ENCODE assay signal across 11 mouse cellular contexts in the genomic region with DNA sequence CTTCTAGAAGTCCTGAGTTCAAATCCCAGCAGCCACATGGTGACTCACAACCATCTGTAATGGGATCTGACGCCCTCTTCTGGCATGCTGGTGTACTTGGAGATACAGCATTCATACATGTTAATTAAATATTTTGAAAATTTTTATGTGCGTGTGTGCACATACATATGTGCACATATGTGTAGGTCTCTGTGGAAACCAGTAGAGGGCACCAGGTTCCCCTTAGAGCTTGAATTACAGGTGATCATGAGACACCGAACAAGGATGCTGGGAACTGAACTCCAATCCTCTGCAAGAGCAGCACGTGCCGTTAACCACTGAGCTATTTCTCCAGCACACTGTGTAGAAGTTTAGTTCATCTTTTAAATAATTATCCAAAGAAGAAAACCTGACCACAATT.
"Had no signal": no experiment of that assay in that cellular context is flagged by ENCODE, and none has a peak within 500 bp of the region (broad histone marks: within the 10 kb centered on the region; RNA-seq: fewer than 3 reads in every experiment).

No protein-coding gene starts in this region.

- H3K4me3 ChIP-seq: limb, embryonic 13.5 days; midbrain, embryonic 13.5 days had no signal

- H3K9me3 ChIP-seq: limb, embryonic 13.5 days; midbrain, embryonic 13.5 days had no signal

- H3K27me3 ChIP-seq: limb, embryonic 13.5 days; midbrain, embryonic 13.5 days had no signal

- H3K27ac ChIP-seq: kidney, postnatal 0 days; limb, embryonic 13.5 days; midbrain, embryonic 13.5 days had no signal

- H3K4me1 ChIP-seq: limb, embryonic 13.5 days; midbrain, embryonic 13.5 days had no signal

- DNase-seq: kidney, adult 9 months; kidney, postnatal 36 days; left cerebral cortex, postnatal 4 days; lung, adult 18-20 months; right cerebral cortex, postnatal 14 days; thymus, adult 18-20 months; thymus, postnatal 25 days had no signal

- ATAC-seq: midbrain, embryonic 13.5 days had no signal

- H3K36me3 ChIP-seq: limb, embryonic 13.5 days; midbrain, embryonic 13.5 days had no signal

- H3K4me2 ChIP-seq: limb, embryonic 13.5 days; liver, embryonic 11.5 days; midbrain, embryonic 13.5 days had no signal

- H3K9ac ChIP-seq: limb, embryonic 13.5 days; midbrain, embryonic 13.5 days had no signal
